In genomic region chr4:63385784-63386183, GRCm38 (mm10) we compare ENCODE assay signal across 1 mouse cellular context.
TF ChIP-seq lines count a peak whose summit lies in the region.

No protein-coding gene starts in this region.

TF ChIP-seq in CH12.LX, 34 proteins besides CTCF, POLR2A, EP300 and RAD21 (continued from another document):
- TF ChIP-seq KAT2A (IDR thresholded peaks at IDR 0.05; ENCODE audit: insufficient replicate concordance, low read length) (no peak), ZNF384 (IDR thresholded peaks at IDR 0.05; ENCODE audit: low read depth, low read length) (0 out of 2 replicates have a peak, but pooled peaks have one; percentile 1), MAFK (IDR thresholded peaks at IDR 0.05; ENCODE audit: insufficient replicate concordance, low read length) (no peak), MAZ (IDR thresholded peaks at IDR 0.05; ENCODE audit: low read depth, low read length) (no peak; the same call in 1 of the 2 replicates), HCFC1 (IDR thresholded peaks at IDR 0.05; ENCODE audit: low read depth, low read length) (no peak; the same call in 1 of the 2 replicates), ZC3H11A (IDR thresholded peaks at IDR 0.05; ENCODE audit: low read depth, low read length) (no peak), NELFE (IDR thresholded peaks at IDR 0.05; ENCODE audit: low read depth, low read length) (0 out of 2 replicates have a peak, but pooled peaks have one; percentile 32), NRF1 (IDR thresholded peaks at IDR 0.05; ENCODE audit: low read depth, low read length) (no peak), TCF12 (IDR thresholded peaks at IDR 0.05; ENCODE audit: low read depth, low read length) (peak; percentile 46; the same call in 1 of the 2 replicates)
TF ChIP-seq in CH12.LX: peak in this region for 14.
